ENCODE assay signal across 12 mouse cellular contexts in genomic region chr14:60196884-60197283, GRCm38 (mm10). TPM values are rescaled to one million over a fixed set of nuclear protein-coding genes. Genes with fewer than 3 reads are reported as not detected.
DNase-seq lines count a peak whose midpoint lies in the region; ATAC-seq and TF ChIP-seq lines count a peak whose summit lies in the region.
"Had no signal": no experiment of that assay in that cellular context is flagged by ENCODE, and none has a peak within 500 bp of the region (broad histone marks: within the 10 kb centered on the region; RNA-seq: fewer than 3 reads in every experiment).

Gene Atp8a2 (minus strand): TSS chr14:60197179.

- no peaks in the 10 kb centered on the region for H3K27me3 ChIP-seq in heart, embryonic 12.5 days (replicated peaks)
- no peaks in the 10 kb centered on the region for H3K27me3 ChIP-seq in testis, adult 2 months (ENCODE audit: control insufficient read depth, insufficient read depth, low read length)
- H3K27me3 ChIP-seq: megakaryocyte, embryonic 14.5 days; stomach, embryonic 15.5 days had no signal

- H3K36me3 ChIP-seq in heart, embryonic 12.5 days = no peaks in the 10 kb centered on the region
- no peaks in the 10 kb centered on the region for H3K36me3 ChIP-seq in testis, adult 2 months (ENCODE audit: control insufficient read depth, insufficient read depth, low read length)
- H3K36me3 ChIP-seq: stomach, embryonic 15.5 days had no signal

- no peak within 1 kb of the TSS for H3K9ac ChIP-seq in heart, embryonic 12.5 days
- H3K9ac ChIP-seq: stomach, embryonic 15.5 days had no signal

- intact Hi-C loops in heart, postnatal 10 days (cut with DNase I) = no loop called here
- intact Hi-C loops in left cerebral cortex, postnatal 10 days (cut with DNase I) = no loop called here

- TF ChIP-seq POLR2A in testis, adult 2 months (IDR thresholded peaks at IDR 0.05; ENCODE audit: control insufficient read depth, low read depth, low read length) = no peak

- no peak within 1 kb of the TSS for H3K27ac ChIP-seq in heart, embryonic 12.5 days (ENCODE audit: poor library complexity, severe bottlenecking)
- H3K27ac ChIP-seq in testis, adult 2 months (ENCODE audit: control insufficient read depth, insufficient read depth, low read depth, low read length) = 0 out of 2 replicates have a peak within 1 kb of the TSS, but pooled peaks have one; percentile 12
- H3K27ac ChIP-seq: stomach, embryonic 15.5 days had no signal

- 43% methylated on average over 7 of the region's 7 CpGs for WGBS in heart, embryonic 12.5 days

- no peak for DNase-seq in heart, postnatal 10 days
- DNase-seq in testis, postnatal 14 days (ENCODE audit: low spot score) = no peak
- DNase-seq in left cerebral cortex, postnatal 10 days (ENCODE audit: extremely low spot score in 1 of 2, low spot score in 2 of 2) = peak in 1 of 2 experiments; percentile 20
- no peak for DNase-seq in retina, embryonic 14.5 days (ENCODE audit: low spot score)
- no peak for DNase-seq in spleen, postnatal 10 days (ENCODE audit: low spot score in 2 of 2)
- DNase-seq in adrenal gland, adult 8-10 months = no peak
- DNase-seq: kidney, postnatal 36 days had no signal

- H3K4me1 ChIP-seq in heart, embryonic 12.5 days (replicated peaks) = peaks cover 6% of the 10 kb centered on the region; the same call in 1 of the 2 replicates
- H3K4me1 ChIP-seq in testis, adult 2 months (ENCODE audit: control insufficient read depth, insufficient read depth, low read length) = no peaks in the 10 kb centered on the region
- H3K4me1 ChIP-seq: megakaryocyte, embryonic 14.5 days; stomach, embryonic 15.5 days had no signal

- H3K4me3 ChIP-seq in heart, embryonic 12.5 days = no peak within 1 kb of the TSS
- peak within 1 kb of the TSS; percentile 74 for H3K4me3 ChIP-seq in testis, adult 2 months (ENCODE audit: control insufficient read depth, low read depth, low read length)
- H3K4me3 ChIP-seq: megakaryocyte, embryonic 14.5 days; stomach, embryonic 15.5 days had no signal

- H3K9me3 ChIP-seq in heart, embryonic 12.5 days (replicated peaks) = no peaks in the 10 kb centered on the region
- H3K9me3 ChIP-seq: stomach, embryonic 15.5 days had no signal

- no peak for TF ChIP-seq CTCF in testis, adult 2 months (IDR thresholded peaks at IDR 0.05; ENCODE audit: control insufficient read depth, insufficient read depth, insufficient replicate concordance, low read depth, low read length)

- no peak within 1 kb of the TSS for H3K4me2 ChIP-seq in heart, embryonic 12.5 days
- H3K4me2 ChIP-seq: stomach, embryonic 15.5 days had no signal

- no peak for ATAC-seq in heart, embryonic 12.5 days (ENCODE audit: insufficient number of reproducible peaks, low FRiP score)
- ATAC-seq: inflammation-experienced regulatory T-cells, adult 6 months had no signal

RNA-seq across cellular contexts. Expression of gene Atp8a2, which starts in this region (rescaled TPM):
- polyA plus RNA-seq in heart, embryonic 12.5 days (2016; fragmentation: Nextera tagmentation; extraction: Ambion mirVana) = 10.8 and 13.0 TPM in 2 replicates
- 1 to 10 TPM; 4.0 to 5.8 TPM for total RNA-seq in heart, postnatal 10 days (2021)
- polyA plus RNA-seq in testis, adult 2 months (2012; rRNA removed) = 16.7 and 18.8 TPM in 2 replicates
- total RNA-seq in left cerebral cortex, postnatal 10 days (2021) = 10 to 100 TPM; 80.4 to 81.2 TPM
- total RNA-seq in adrenal gland, adult 8-10 months (2022) = 1 to 10 TPM; 1.1 to 4.7 (median 2.3) TPM

Comparison
In these comparisons a context has a peak if more than half of its experiments do, and no peak if none do; other contexts are left out.
1. RNA of gene Atp8a2 (total RNA-seq): 80.4 to 81.2 TPM in left cerebral cortex, postnatal 10 days; 4.0 to 5.8 TPM in heart, postnatal 10 days and 1.1 to 4.7 TPM in adrenal gland, adult 8-10 months; every median in the first group is over 10 times any median in the second.